19 mouse cellular contexts compared by ENCODE assay signal in the genomic region with DNA sequence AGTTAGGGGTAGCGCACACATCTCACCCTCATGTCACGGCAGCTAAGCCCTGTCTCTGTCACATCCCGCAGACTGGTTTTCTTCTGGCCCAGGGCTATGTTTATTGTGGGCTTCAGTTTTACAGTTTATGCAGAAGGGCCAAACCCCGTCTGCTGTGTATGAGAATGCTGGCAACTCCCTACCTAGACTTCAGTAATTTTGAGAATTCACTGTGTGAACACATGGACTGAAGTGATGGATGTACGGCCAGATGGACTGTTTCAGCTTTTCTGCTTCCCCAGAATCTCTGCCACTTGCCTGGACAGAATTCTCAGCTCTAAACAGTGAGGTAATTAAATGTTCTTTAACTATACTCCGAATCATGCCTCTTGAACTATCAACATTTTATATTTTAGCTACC.
"Had no signal": no experiment of that assay in that cellular context is flagged by ENCODE, and none has a peak within 500 bp of the region (broad histone marks: within the 10 kb centered on the region; RNA-seq: fewer than 3 reads in every experiment).

No protein-coding gene starts in this region.

- H3K27ac ChIP-seq: lung, embryonic 15.5 days; midbrain, embryonic 10.5 days; midbrain, embryonic 12.5 days; neural tube, embryonic 13.5 days; neural tube, embryonic 15.5 days had no signal

- H3K9ac ChIP-seq: lung, embryonic 15.5 days; midbrain, embryonic 12.5 days; neural tube, embryonic 13.5 days; neural tube, embryonic 15.5 days had no signal

- H3K27me3 ChIP-seq: lung, embryonic 15.5 days; midbrain, embryonic 12.5 days; neural tube, embryonic 13.5 days; neural tube, embryonic 15.5 days had no signal

- DNase-seq: lung, adult 18-20 months; lung, postnatal 4 days; midbrain, embryonic 14.5 days; retina, postnatal 1 day; right cerebral cortex, adult 18-20 months; right cerebral cortex, postnatal 25 days; right cerebral cortex, postnatal 4 days; spleen, adult 18-20 months; thymus, adult 18-20 months; thymus, postnatal 14 days; thymus, postnatal 36 days had no signal

- H3K9me3 ChIP-seq: lung, embryonic 15.5 days; midbrain, embryonic 10.5 days; midbrain, embryonic 12.5 days; neural tube, embryonic 13.5 days; neural tube, embryonic 15.5 days had no signal

- H3K4me2 ChIP-seq: lung, embryonic 15.5 days; midbrain, embryonic 12.5 days; neural tube, embryonic 13.5 days; neural tube, embryonic 15.5 days had no signal

- H3K4me1 ChIP-seq: lung, embryonic 15.5 days; midbrain, embryonic 10.5 days; midbrain, embryonic 12.5 days; neural tube, embryonic 13.5 days; neural tube, embryonic 15.5 days had no signal

- H3K4me3 ChIP-seq: lung, embryonic 15.5 days; midbrain, embryonic 10.5 days; midbrain, embryonic 12.5 days; myocyte; neural tube, embryonic 13.5 days; neural tube, embryonic 15.5 days had no signal

- H3K36me3 ChIP-seq: lung, embryonic 15.5 days; midbrain, embryonic 10.5 days; midbrain, embryonic 12.5 days; neural tube, embryonic 13.5 days; neural tube, embryonic 15.5 days had no signal

- ATAC-seq: lung, postnatal 0 days; midbrain, embryonic 16.5 days had no signal
